Mouse (Mus musculus) right cerebral cortex, postnatal 4 days (tissue): ENCODE results near the gene Lypd3.
A peak's percentile ranks its signal among the peaks of the same experiment; 100 is the strongest.
"Not testable (repeated sequence)": the region's sequence is repeated elsewhere in the genome, so short reads cannot be mapped to it uniquely, and the experiment has no call there.

ENCODE experiments used
- DNase-seq: peaks from one replicate; pipeline ENCODE4 v3.0.0-alpha.2; 2022

Gene Lypd3

GRCm38 (mm10) chr7:24614816-24615215 is 21.5 kb upstream of the Lypd3 start:
- no peak for DNase-seq

- DNase-seq: no peak
Measured at GRCm38 (mm10) chr7:24617763-24618162, 18.6 kb upstream of the Lypd3 start.

- DNase-seq: not testable (repeated sequence)
Measured at GRCm38 (mm10) chr7:24618374-24618773, 18.0 kb upstream of the Lypd3 start.

DNA sequence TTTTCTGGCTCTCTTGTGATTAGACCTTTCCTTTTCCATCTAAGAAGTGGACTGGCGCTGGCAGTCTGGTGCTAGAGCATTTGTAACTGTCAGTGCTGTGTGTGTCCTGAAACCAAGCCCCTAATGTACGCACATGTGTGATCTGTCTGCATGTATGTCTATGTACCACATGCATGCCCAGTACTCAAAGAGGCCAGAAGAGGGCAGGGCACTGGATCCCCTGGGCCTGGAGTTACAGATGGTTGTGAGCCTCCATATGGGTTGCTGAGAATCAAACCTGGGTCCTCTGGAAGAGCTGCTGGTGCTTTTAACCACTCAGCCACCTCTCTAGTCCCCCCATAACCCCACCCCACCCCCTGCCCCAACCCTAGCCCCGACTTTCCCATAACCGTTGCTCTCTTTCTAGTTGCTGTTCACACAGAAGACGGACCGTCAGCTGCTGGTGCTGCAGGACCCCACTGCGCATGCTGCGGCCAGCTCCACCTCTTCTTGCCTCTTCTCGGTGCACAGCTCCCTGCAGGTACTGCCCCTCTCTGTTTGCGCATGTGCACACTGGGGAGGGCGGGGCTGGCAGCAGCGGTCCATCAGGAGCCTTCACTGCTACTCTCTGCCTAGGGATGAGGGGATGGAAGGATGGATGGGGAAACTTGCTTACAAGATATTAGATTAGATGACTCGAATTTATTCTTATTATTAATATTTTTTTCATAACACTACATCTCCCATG is 16.5 kb upstream of the Lypd3 start:
- no peak for DNase-seq

GRCm38 (mm10) chr7:24621193-24621592 is 15.2 kb upstream of the Lypd3 start:
- no peak for DNase-seq

- DNase-seq: no peak
Measured at GRCm38 (mm10) chr7:24622967-24623366, 13.4 kb upstream of the Lypd3 start.

DNA sequence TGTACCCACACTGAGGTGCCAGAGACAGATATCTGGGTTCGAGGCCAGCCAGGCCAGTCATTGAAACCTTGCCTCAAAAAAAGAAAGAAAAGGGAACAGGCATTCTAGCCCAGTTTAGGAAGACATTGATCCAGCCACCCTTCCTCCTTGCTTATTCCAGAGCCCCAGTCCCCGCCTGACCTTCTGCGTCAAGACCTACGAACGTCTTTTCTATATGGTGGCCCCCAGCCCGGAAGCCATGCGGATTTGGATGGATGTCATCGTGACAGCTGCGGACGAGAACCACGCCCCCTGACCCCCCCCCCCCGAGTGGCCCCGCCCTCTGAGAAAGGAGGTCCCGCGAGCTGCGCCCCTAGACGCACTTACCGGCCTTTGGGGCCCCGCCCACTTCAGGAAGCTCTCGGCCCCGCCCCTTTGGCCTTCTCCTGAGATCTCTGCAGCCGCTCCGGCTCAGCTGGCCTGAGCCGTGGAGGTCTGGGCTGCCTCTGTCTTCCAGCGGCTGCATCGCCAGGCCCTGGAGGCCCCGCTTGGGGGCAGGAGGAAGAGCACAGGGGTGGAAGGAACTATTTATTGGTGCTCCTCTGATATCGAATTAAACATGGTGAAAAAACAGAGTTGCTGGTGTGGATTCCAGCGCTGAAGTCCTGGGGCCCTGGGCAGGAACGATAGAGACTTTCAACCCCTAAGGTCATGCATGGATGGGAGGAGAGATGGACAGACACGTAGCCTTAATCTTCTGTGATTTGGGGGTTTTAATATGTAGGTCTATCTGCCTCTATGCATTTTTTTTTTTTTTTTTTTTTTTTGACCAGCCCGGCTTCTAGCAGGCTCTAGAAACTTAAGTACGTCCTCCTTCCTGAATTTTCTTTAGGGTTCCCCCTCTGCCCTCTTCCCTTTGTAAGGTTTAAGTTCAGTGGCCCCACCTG is 7.4 kb upstream of the Lypd3 start:
- DNase-seq: peak; percentile 39

- no peak for DNase-seq
Measured at GRCm38 (mm10) chr7:24629672-24630071, 6.7 kb upstream of the Lypd3 start.

- DNase-seq: no peak
Measured at GRCm38 (mm10) chr7:24630116-24630880, 6.1 kb upstream of the Lypd3 start.

DNA sequence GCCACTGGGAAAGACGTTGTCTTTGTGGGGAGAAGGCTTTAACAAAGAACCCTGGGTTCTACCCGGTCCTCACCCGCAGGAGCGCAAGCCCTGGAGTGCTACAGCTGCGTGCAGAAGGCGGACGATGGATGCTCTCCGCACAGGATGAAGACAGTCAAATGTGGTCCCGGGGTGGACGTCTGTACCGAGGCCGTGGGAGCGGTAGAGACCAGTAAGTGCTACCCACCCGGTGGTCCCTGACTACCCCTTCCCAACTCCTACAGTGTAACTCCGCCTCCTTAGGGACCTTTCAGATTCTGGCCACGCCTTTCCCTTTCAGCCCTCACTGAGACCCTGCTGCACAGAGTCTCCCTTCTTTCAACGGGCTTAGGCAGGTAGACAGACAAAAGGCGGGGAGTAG is 696 bp downstream of the Lypd3 start:
- DNase-seq: no peak

DNA sequence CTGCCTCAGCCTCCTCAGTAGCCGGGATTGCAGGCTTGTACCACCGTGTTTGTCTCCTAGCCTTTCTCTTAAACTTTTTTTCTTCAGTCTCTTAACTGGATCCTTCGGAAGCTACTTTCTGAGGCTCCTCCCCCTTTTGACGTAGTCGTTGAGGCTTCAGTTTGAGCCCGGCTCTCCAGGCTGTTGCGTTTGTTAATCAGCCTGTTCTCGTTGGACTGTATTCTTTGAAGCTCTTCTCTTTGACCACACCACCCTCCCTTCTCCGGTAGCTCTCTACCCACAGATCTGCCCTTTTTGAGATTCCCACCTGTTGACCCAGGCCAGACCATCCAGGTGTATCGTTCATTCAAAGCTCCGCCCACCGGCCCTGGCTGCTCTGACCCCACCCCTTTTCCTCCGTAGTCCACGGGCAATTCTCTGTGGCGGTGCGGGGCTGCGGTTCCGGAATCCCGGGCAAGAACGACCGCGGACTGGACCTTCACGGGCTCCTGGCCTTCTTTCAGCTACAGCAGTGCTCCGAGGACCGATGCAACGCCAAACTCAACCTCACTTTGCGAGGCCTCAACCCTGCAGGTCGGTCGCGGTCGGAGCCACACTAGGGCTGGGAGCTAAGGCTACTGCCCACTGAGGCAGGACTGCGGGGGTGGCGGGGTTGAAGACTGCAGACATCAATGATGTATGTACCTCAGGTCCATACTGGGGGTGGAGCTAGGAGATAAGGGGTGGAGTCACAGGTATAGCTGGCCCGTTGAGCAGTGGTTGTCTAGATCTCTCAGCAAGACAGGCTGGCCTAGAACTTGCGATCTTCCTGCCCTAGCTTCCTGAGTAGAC is 1.9 kb downstream of the Lypd3 start:
- DNase-seq: no peak

DNA sequence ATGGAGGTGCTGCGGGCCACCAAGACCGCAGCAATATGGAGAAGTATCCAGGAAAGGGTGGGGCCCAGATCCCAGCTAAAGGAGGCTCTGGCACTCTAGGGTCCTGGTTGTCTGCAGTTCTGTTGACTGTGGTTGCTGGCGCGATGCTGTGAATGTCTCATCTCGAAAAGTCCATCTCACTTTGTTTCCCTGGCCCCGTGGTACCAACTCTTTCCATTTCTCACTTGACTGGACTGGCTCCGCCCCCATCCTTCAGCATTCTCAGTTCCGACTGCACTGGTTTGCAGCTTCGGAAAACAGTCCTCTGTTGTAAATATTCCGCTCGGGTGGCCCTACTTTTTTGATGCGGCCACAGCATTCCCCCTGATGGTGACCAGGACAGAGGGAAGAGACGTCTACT is 4.1 kb downstream of the Lypd3 start:
- no peak for DNase-seq

- peak; percentile 46 for DNase-seq
Measured at GRCm38 (mm10) chr7:24642491-24642890, 6.1 kb downstream of the Lypd3 start.

DNA sequence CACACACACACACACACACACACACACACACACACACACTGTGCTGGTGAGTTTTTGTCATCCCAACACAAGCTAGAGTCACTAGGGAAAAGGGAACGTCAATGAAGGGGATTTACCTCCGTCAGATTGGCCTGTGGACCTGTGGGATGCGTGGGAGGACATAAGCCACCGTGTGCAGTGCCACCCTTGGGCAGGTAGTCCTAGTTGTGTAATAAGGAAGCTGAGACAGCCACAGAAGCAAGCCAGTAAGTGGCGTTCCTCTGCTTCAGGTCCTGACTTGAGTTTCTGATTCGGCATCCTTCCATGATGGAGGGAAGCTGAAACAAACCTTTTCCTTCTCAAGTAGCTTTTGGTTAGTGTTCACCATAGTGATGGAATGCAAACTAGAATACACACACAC is 8.1 kb downstream of the Lypd3 start:
- no peak for DNase-seq

DNA sequence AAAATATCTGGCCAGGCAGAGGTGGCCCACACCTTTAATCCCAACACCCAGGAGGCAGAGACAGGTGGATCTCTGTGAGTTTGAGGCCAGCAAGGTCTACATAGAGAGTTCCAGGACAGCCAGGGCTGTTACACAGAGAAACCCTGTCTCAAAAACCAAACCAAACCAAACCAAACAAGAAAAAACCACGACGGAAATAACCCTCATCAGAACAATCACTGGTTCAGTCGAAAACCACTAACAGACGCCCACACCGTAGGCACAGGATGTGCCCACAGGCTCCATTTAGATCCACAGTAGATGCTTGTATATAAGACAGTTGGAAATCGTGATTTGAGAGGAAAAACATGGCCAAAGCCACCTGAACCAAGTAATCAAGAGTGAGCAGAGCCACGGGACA is 8.6 kb downstream of the Lypd3 start:
- no peak for DNase-seq

- no peak for DNase-seq
Measured at GRCm38 (mm10) chr7:24646486-24646885, 10.1 kb downstream of the Lypd3 start.

GRCm38 (mm10) chr7:24653681-24654080 is 17.3 kb downstream of the Lypd3 start:
- DNase-seq: no peak

GRCm38 (mm10) chr7:24659737-24660357 is 23.5 kb downstream of the Lypd3 start:
- DNase-seq: no peak

DNA sequence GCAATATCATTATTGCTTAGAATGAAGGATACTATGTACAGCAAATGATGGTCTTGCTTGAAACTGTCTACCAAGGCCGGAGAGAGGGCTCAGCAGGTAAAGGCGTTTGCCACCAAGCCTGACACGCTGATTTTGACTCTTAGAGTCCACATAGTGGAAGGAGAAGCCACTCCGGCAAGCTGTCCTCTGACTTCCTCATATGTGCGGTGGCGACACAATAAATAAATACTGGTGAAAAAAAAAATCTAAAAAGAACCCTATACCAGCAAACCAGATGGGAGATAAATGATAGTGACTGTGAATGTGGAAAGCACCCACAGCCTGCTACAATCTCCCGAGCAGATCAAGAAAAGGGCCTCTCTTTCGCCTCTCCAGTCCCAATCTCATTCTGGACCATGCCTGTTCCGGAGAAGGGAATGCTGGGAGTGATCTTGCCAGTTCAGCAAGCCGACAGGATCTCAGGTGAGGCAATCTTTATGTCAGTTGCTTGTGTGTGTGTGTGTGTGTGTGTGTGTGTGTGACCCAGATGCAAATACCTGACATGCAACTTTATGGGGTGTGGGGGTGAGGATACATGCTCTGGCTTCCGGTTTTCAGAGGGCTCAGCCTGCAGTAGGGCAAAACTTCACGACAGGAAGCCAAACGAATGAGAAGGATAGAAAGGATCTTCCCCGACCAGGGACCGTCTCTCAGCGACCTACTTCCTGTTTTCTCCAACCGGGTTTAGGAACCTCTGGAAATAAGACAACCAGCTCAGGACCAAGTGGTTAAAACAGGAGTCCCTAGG is 25.0 kb downstream of the Lypd3 start:
- DNase-seq: no peak

- DNase-seq: peak; percentile 77
Measured at GRCm38 (mm10) chr7:24662575-24662974, 26.2 kb downstream of the Lypd3 start.

DNA sequence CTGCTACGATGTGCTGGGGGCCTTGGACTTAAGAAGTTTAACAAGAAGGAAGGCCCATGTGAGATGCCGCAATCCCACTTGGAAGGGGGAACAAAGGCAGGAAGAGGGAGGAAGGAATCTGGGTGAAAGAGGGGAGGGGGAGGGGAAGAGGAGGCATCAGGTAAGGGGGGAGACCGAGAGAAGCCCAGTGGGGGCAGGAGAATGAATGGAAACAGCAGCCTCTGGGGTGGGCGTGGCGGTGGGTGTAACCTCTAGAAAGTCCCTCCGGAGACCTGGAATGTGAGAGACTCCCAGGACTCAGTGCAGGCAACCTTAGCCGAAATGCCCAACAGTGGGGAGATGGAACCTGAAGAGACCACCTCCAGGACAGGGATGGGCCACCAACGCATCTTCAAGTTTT is 28.0 kb downstream of the Lypd3 start:
- DNase-seq: no peak
